Mouse (Mus musculus) spleen, adult 2 months (tissue): ENCODE measurements around the gene Gh. TPM values are rescaled to one million over a fixed set of nuclear protein-coding genes. Genes with fewer than 3 reads are reported as not detected.
"Not testable (repeated sequence)": the region's sequence is repeated elsewhere in the genome, so short reads cannot be mapped to it uniquely, and the experiment has no call there.

ENCODE experiments used
- DNase-seq, 2 experiments: peaks; one replicate each; pipeline versions ENCODE4 v3.0.0 to v3.0.0-alpha.2; 2012 to 2021; ENCODE audit warnings: low spot score in 2 of 2, low read depth in 1 of 2
- H3K27ac ChIP-seq: fragments of 200-500 bp; 2 replicates; pipeline ENCODE4 v1.5.1; 2012; ENCODE audit warnings: low read length, inconsistent platforms; ENCODE audit not compliant: insufficient read depth
- H3K27me3 ChIP-seq: fragments of 200-500 bp; 2 replicates; pipeline ENCODE4 v1.6.1; 2012; ENCODE audit warnings: mild to moderate bottlenecking, moderate library complexity, low read length, inconsistent platforms; ENCODE audit not compliant: control insufficient read depth, insufficient read depth
- H3K36me3 ChIP-seq: fragments of 200-500 bp; 2 replicates; pipeline ENCODE4 v1.6.1; 2012; ENCODE audit warnings: mild to moderate bottlenecking, low read length, inconsistent platforms; ENCODE audit not compliant: control insufficient read depth, insufficient read depth
- H3K4me1 ChIP-seq: fragments of 200-500 bp; 2 replicates; pipeline ENCODE4 v1.6.1; 2011; ENCODE audit warnings: inconsistent platforms; ENCODE audit not compliant: control insufficient read depth, insufficient read depth, insufficient read length
- H3K4me3 ChIP-seq: fragments of 200-500 bp; 2 replicates; pipeline ENCODE4 v1.5.1; 2011; ENCODE audit warnings: mild to moderate bottlenecking, inconsistent platforms; ENCODE audit not compliant: insufficient read depth, insufficient read length; ENCODE audit errors: extremely low read depth
- CTCF ChIP-seq: fragments of 200-500 bp; IDR thresholded peaks from 2 replicates; pipeline ENCODE4 v1.5.1; 2011; ENCODE audit warnings: mild to moderate bottlenecking, inconsistent platforms; ENCODE audit not compliant: insufficient read depth, insufficient read length, insufficient replicate concordance; ENCODE audit errors: extremely low read depth
- POLR2A ChIP-seq: fragments of 200-500 bp; IDR thresholded peaks from 2 replicates; pipeline ENCODE4 v1.6.1; 2011; ENCODE audit warnings: low read depth, low read length, inconsistent platforms
- WGBS: fragments of 180-500 bp; shearing (Covaris S2); methylation state at CpG from one replicate; pipeline ENCODE4 v1.1.7; 2018; 5-methylcytosine and 5-hydroxymethylcytosine counted together
- polyA plus RNA-seq: library from polyadenylated mRNA; depleted of rRNA; stranded (reverse); fragments of >200 nt; gene quantifications from 2 replicates; pipeline ENCODE4 v1.2.3, GENCODE M21; 2012; rRNA removed

Gene Gh
- polyA plus RNA-seq = 4.7 and 5.4 TPM in 2 replicates

DNA sequence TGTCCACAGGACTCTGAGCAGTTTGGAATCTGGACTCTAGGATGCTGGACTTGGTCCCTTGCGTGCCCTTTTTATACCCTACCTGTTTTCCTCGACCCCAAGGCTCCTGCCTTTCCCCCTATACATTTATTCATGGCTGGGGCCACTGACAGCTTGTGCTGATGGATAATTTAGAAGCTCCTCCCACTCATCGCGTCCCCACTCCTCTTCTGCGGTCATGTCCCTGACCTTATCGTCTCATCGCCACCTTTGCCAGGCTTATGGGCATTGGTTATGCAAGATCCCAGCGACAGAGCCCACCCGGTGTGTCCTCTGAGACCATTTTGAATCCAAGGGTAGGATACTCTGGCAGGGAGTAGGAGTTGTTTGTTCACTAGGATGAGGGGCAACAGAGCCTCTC is at the start of gene Gh:
Gene Gh, minus strand, starts transcription at position 101 of the 400 bp plus-strand sequence.
- 83% methylated on average over 9 of the region's 9 CpGs for WGBS
- Histone ChIP-seq H3K27me3 (no peaks in the 10 kb centered on the region), H3K36me3 (no peaks in the 10 kb centered on the region), H3K27ac (no peak within 1 kb of the TSS), H3K4me1 (peaks cover 30% of the 10 kb centered on the region), H3K4me3 (no peak within 1 kb of the TSS)
- TF ChIP-seq CTCF (no peak), POLR2A (no peak)
- no peak for DNase-seq

DNA sequence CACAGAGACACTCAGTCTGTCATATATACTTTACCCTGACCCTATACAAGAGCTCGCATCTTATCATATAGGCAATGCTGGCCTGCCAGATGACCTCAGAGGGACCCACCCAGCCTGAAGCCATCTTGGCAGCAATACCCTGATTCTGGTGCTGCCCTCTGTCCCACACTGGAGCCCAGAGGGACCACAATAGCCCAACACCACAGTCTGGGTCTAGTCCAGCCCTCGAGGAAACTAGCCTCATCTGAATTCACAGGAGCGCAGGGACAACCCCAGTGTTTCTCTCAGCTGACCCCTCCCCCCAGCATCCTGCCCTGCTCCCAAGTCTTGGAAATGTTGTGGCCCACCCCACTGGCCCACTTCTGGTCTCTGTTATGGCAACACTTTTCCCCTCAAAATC is 49.6 kb upstream of the Gh start:
- Histone ChIP-seq H3K4me3 (no peak overlapping the region), H3K27me3 (no peaks in the 10 kb centered on the region), H3K36me3 (no peaks in the 10 kb centered on the region), H3K27ac (no peak overlapping the region), H3K4me1 (peaks cover 12% of the 10 kb centered on the region)
- no peak for DNase-seq
- WGBS = 76% methylated on average over 3 of the region's 3 CpGs
- TF ChIP-seq CTCF (no peak), POLR2A (no peak)

DNA sequence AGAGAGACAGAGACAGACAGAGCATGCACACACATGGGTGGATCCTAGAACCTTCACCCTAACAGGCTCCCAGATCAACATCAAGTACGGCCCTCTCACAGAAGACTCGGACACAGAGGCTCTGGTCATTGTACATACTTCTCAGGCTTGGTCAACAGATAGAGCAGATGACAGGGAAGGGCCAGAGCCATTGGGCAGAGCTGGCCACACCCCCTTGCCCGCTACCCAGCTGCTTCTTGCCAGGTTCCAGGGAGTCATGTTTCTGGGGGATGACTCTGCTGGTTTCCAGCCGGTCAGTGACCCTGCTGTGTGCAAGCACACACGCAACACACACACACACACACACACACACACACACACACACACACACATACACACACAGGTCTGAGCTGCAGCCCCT is 49.2 kb upstream of the Gh start:
- DNase-seq = no peak
- 86% methylated on average over 5 of the region's 5 CpGs for WGBS
- no peaks in the 10 kb centered on the region for H3K36me3 ChIP-seq
- peaks cover 10% of the 10 kb centered on the region for H3K4me1 ChIP-seq
- H3K27me3 ChIP-seq = no peaks in the 10 kb centered on the region
- no peak for TF ChIP-seq POLR2A
- no peak for TF ChIP-seq CTCF
- H3K27ac ChIP-seq = no peak overlapping the region
- no peak overlapping the region for H3K4me3 ChIP-seq

DNA sequence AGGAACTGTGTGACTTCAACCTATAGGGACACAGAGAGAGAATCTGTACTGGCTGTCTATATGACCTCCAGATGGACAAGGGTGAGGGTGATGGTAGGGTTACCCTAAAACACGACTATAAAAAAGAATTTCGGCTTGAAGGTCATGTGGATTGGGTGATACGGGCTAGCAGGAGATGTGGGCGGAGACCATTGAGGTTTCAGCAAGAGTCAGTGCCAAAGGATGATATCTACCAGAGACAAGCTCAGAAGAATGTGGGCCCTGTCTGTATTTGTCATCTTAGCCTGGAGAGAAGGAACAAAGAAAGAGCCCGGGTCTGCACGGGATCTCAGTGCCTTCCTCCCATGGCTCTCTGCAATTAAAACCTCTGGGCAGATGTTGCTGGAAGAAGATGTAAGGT is 48.1 kb upstream of the Gh start:
- no peak for TF ChIP-seq CTCF
- TF ChIP-seq POLR2A = no peak
- Histone ChIP-seq H3K27me3 (no peaks in the 10 kb centered on the region), H3K4me3 (no peak overlapping the region), H3K4me1 (no peaks in the 10 kb centered on the region), H3K36me3 (no peaks in the 10 kb centered on the region), H3K27ac (no peak overlapping the region)
- WGBS = 80% methylated on average over 6 of the region's 6 CpGs
- DNase-seq = no peak

DNA sequence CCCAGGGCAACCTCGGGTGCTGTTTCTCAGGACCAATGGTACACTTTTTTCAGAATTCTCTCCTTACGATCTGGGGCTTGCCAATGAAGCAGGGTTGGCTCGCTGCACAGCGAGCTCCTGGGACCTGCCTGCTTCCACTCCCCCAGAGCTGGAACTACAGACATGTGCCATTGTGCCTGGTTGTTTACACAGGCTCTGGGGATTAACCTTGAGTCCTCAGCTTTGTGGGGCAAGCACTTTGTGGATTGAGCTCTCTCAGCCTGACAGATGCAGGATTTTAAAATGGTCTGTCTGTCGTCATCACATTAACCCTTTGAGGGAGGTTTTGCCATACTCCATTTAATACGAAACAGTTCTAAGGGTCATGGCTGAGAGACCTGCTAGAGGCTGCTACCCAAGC is 43.2 kb upstream of the Gh start:
- no peak for DNase-seq
- Histone ChIP-seq H3K27ac (no peak overlapping the region), H3K36me3 (no peaks in the 10 kb centered on the region), H3K4me3 (no peak overlapping the region), H3K27me3 (no peaks in the 10 kb centered on the region), H3K4me1 (no peaks in the 10 kb centered on the region)
- WGBS = 80% methylated on average over 6 of the region's 6 CpGs
- no peak for TF ChIP-seq CTCF
- TF ChIP-seq POLR2A = no peak

DNA sequence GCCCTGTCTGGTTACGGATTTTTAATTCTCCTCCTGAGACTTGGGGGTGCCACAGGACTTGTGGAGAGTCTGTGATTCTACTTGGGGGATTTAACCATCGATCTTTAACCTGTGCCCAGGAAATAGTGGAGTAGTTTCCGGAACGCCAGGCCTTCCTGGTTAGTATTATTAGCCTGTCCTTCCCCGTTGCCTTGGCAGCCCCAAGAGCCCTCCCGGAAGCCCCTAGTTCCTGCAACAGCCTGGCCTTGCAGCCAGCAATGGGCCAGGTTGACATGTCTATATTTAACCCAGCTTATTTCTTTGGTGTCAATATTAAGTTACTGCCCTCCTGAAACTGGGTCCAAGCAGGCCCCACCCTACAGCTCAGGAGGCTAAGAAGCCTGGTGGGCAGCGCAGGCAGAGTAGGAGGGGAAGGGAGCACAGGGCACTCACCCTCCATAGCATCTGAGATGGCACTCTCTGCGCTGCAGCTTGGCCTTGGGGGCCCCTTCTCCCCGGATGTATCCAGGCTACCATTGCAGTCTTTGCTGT is 39.4 kb upstream of the Gh start:
- H3K27me3 ChIP-seq = no peaks in the 10 kb centered on the region
- TF ChIP-seq POLR2A (no peak), CTCF (no peak)
- 32% methylated on average over 9 of the region's 9 CpGs for WGBS

DNA sequence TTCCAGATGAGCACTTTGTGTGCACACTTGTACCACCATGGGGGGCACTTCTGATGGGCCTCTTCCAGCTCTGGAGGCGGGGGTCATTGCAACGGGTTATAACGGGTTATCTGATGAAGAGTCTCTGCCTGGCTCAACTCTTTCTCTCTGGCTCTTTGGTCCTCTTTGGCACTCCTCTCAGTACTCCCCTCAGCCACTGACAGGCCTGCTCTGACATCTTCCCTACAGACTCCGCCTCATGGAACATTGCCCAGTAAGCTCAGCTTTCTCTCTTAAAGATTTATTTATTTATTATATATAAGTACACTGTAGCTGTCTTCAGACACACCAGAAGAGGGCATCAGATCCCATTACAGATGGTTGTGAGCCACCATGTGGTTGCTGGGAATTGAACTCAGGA is 37.7 kb upstream of the Gh start:
- H3K4me3 ChIP-seq, H3K27me3 ChIP-seq, H3K4me1 ChIP-seq, H3K36me3 ChIP-seq, H3K27ac ChIP-seq, DNase-seq: not testable (repeated sequence)
- 86% methylated on average over 4 of the region's 4 CpGs for WGBS

More for the DNA sequence above, 39.4 kb upstream of the Gh start:
- Histone ChIP-seq H3K4me3 (no peak overlapping the region), H3K36me3 (no peaks in the 10 kb centered on the region), H3K4me1 (no peaks in the 10 kb centered on the region), H3K27ac (no peak overlapping the region)
- DNase-seq = no peak
